Mouse (Mus musculus): ENCODE measurements at regions not wholly inside any gene's neighbourhood (a gene's known extent, or its start where the extent isn't known, plus 50 kb on each side); places are given as distances from the start of the nearest gene placed in this dataset.

DNA sequence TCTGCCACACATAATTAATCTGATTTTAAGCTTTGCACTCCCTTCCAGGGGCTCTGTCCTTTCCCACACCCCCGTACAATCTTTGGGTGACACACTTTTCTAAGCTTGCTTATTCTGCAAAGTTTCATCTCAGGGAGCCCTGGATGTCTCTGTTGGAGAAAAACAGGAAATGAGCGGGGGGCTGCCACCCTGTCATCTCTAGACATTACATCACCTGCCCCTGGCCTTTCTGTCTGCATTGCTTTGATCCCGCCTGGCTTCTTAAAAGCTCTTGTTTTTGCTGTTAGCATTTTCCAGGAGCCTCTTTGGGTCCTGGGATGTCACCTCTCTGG is 180.2 kb upstream of the Map1b start:
- TF ChIP-seq POLR2A (IDR thresholded peaks at IDR 0.05; ENCODE audit: control insufficient read depth, extremely low read depth, insufficient read depth, low read length, poor library complexity) = no peak
- TF ChIP-seq CTCF (IDR thresholded peaks at IDR 0.05; ENCODE audit: borderline replicate concordance, control insufficient read depth, extremely low read depth, insufficient read depth, low read length, poor library complexity) = no peak

Data from thymus, adult 2 months (tissue).